Mouse (Mus musculus): ENCODE measurements around the gene 9130213A22Rik. TPM values are rescaled to one million over a fixed set of nuclear protein-coding genes. Genes with fewer than 3 reads are reported as not detected.

9130213A22Rik gene
- polyA plus RNA-seq, 1 experiment = 0.10 TPM

- no peak for TF ChIP-seq GATA1 (IDR thresholded peaks at IDR 0.05; ENCODE audit: low read length)
These were observed 30.0 kb downstream of the 9130213A22Rik start for GRCm38 (mm10) chr11:69092386-69092751.

GRCm38 (mm10) chr11:69091566-69092385 lies 30.6 kb downstream of the 9130213A22Rik start:
- no peak for TF ChIP-seq GATA1 (IDR thresholded peaks at IDR 0.05; ENCODE audit: low read length)

GRCm38 (mm10) chr11:69090367-69090766 lies 32.0 kb downstream of the 9130213A22Rik start:
- no peak for TF ChIP-seq GATA1 (IDR thresholded peaks at IDR 0.05; ENCODE audit: low read length)

GRCm38 (mm10) chr11:69089616-69090290 lies 32.6 kb downstream of the 9130213A22Rik start:
- TF ChIP-seq GATA1 (IDR thresholded peaks at IDR 0.05; ENCODE audit: low read length) = no peak

GRCm38 (mm10) chr11:69088856-69089615 lies 33.4 kb downstream of the 9130213A22Rik start:
- no peak for TF ChIP-seq GATA1 (IDR thresholded peaks at IDR 0.05; ENCODE audit: low read length)

GRCm38 (mm10) chr11:69088103-69088855 lies 34.1 kb downstream of the 9130213A22Rik start, which contains the start of gene Vamp2:
Gene Vamp2, plus strand, starts transcription at chr11:69088490.
- no peak for TF ChIP-seq GATA1 (IDR thresholded peaks at IDR 0.05; ENCODE audit: low read length)

GRCm38 (mm10) chr11:69087597-69087996 lies 34.8 kb downstream of the 9130213A22Rik start:
- TF ChIP-seq GATA1 (IDR thresholded peaks at IDR 0.05; ENCODE audit: low read length) = no peak

- no peak for TF ChIP-seq GATA1 (IDR thresholded peaks at IDR 0.05; ENCODE audit: low read length)
These were observed 35.3 kb downstream of the 9130213A22Rik start for GRCm38 (mm10) chr11:69087082-69087481.

- TF ChIP-seq GATA1 (IDR thresholded peaks at IDR 0.05; ENCODE audit: low read length) = no peak
These were observed 36.0 kb downstream of the 9130213A22Rik start for GRCm38 (mm10) chr11:69086390-69086789.

GRCm38 (mm10) chr11:69085608-69086007 lies 36.8 kb downstream of the 9130213A22Rik start:
- no peak for TF ChIP-seq GATA1 (IDR thresholded peaks at IDR 0.05; ENCODE audit: low read length)

- no peak for TF ChIP-seq GATA1 (IDR thresholded peaks at IDR 0.05; ENCODE audit: low read length)
These were observed 40.8 kb downstream of the 9130213A22Rik start for GRCm38 (mm10) chr11:69081613-69082012.

GRCm38 (mm10) chr11:69080855-69081222 lies 41.5 kb downstream of the 9130213A22Rik start:
- no peak for TF ChIP-seq GATA1 (IDR thresholded peaks at IDR 0.05; ENCODE audit: low read length)

GRCm38 (mm10) chr11:69080102-69080854 lies 42.1 kb downstream of the 9130213A22Rik start:
- no peak for TF ChIP-seq GATA1 (IDR thresholded peaks at IDR 0.05; ENCODE audit: low read length)

- TF ChIP-seq GATA1 (IDR thresholded peaks at IDR 0.05; ENCODE audit: low read length) = no peak
These were observed 43.5 kb downstream of the 9130213A22Rik start for GRCm38 (mm10) chr11:69078805-69079438.

Measured in G1E-ER4 (cell line).